Mouse (Mus musculus): ENCODE results near the gene Lrmda. TPM values are rescaled to one million over a fixed set of nuclear protein-coding genes. Genes with fewer than 3 reads are reported as not detected.

Lrmda gene
- polyA plus RNA-seq, 1 experiment from 2014 or later = 0.33 TPM

DNA sequence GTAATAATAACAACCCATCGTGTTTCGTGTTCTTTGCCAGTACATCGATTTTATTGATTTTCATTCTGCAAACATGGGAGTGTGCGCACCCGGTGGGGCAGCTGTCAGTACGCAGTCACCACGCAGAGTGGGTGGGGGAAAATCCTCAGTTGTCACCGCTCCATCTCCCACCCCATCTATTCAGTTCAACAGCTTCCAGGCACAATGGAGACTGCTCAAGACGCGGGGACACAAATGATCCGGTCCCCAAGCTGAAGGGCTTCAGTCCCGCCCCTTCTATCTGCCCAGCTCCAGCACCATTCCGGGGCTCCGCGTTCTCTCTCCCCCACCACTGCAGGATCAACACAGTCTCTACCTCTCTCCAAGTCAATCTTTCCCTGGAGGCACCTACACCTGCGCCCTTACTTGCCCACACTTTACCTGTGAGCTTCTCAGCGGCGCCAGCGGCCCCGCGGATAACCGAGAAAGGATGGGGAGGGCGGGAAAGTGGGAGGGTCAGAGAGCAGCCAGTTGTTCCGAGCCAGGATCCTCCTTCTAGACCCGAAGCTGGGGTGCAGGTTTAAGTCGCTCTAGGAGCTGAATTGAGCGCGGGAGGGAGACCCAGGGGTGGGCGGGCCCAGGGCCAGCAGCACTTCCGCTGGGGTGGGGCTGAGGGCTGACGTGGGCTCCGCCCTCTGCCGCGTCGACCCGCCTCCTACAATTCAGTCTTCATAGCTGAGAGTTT is 24.3 kb upstream of the Lrmda start:
- Histone ChIP-seq H3K4me2 (replicated peaks) (peak overlapping the region; percentile 83), H3K9me3 (no peaks in the 10 kb centered on the region), H3K9ac (peak overlapping the region; percentile 78), H3K4me3 (peak overlapping the region; percentile 65), H3K27ac (peak overlapping the region; percentile 80), H3K36me3 (no peaks in the 10 kb centered on the region), H3K4me1 (peaks cover 30% of the 10 kb centered on the region), H3K27me3 (replicated peaks) (no peaks in the 10 kb centered on the region)
- WGBS = under 1% methylated on average over 36 of the region's 36 CpGs
- ATAC-seq (ENCODE audit: low FRiP score, low read depth) = peak; percentile 67

DNA sequence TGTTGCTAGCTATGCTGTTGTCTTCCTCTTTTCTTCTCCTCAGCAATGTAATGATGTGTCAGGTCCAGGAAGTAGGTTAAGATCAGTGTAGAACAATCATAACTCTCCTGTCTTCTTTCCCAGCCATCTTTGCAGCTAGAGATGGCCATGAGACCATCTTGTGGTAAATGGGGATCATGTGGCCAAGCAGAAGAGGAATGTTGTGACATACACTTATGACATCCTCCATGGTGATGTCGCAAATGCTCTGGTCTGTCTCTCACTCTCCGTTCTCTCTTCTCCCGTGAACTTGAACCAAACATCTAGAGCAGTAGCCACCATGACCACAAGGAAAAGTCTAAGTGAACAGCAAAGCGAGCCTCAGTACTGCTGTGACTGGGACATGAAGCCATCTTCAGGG is 19.9 kb upstream of the Lrmda start:
- Histone ChIP-seq H3K4me1 (peaks cover 3% of the 10 kb centered on the region; the same call in 1 of the 2 replicates), H3K9ac (no peak overlapping the region), H3K27me3 (replicated peaks) (no peaks in the 10 kb centered on the region), H3K36me3 (no peaks in the 10 kb centered on the region), H3K27ac (no peak overlapping the region), H3K4me3 (no peak overlapping the region), H3K9me3 (no peaks in the 10 kb centered on the region), H3K4me2 (replicated peaks) (no peak overlapping the region)
- no peak for ATAC-seq (ENCODE audit: low FRiP score, low read depth)
- WGBS = 90% methylated on average over 4 of the region's 4 CpGs

- Histone ChIP-seq H3K9me3 (no peaks in the 10 kb centered on the region), H3K4me2 (replicated peaks) (no peak overlapping the region), H3K4me1 (peaks cover 10% of the 10 kb centered on the region), H3K36me3 (no peaks in the 10 kb centered on the region), H3K27me3 (replicated peaks) (no peaks in the 10 kb centered on the region), H3K4me3 (no peak overlapping the region), H3K9ac (no peak overlapping the region), H3K27ac (no peak overlapping the region)
- ATAC-seq (ENCODE audit: low FRiP score, low read depth) = no peak
- 78% methylated on average over 1 of the region's 1 CpGs for WGBS
These were observed 16.3 kb upstream of the Lrmda start for GRCm38 (mm10) chr14:22003231-22003630.

- no peaks in the 10 kb centered on the region for H3K9me3 ChIP-seq
- no peaks in the 10 kb centered on the region for H3K36me3 ChIP-seq
- peaks cover 10% of the 10 kb centered on the region for H3K4me1 ChIP-seq
- no peak overlapping the region for H3K9ac ChIP-seq
- 85% methylated on average over 4 of the region's 4 CpGs for WGBS
- H3K4me2 ChIP-seq (replicated peaks) = no peak overlapping the region
- no peak for ATAC-seq (ENCODE audit: low FRiP score, low read depth)
- H3K27me3 ChIP-seq (replicated peaks) = no peaks in the 10 kb centered on the region
- H3K4me3 ChIP-seq = no peak overlapping the region
- H3K27ac ChIP-seq = no peak overlapping the region
These were observed 15.9 kb upstream of the Lrmda start for GRCm38 (mm10) chr14:22003631-22004030.

DNA sequence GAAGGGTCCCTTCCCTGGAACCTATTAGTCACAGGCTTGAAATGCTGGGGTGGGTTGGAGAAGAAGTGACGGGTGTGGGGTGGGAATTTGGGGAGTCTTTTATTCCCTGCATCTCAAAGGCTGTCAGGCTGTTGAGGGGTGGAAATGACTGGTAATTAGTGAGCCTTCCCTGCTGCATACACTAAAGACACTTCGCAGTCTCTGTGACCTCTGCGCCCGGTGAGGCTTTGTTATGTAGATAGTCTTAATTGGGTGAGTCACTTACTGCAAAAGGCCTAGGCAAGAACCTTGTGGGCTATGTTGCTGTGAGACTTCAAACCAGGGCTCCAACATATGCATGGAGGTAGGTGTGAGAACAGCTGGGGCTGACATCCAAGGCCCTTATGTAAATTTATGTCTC is 14.6 kb upstream of the Lrmda start:
- Histone ChIP-seq H3K27ac (no peak overlapping the region), H3K4me3 (no peak overlapping the region), H3K4me2 (replicated peaks) (no peak overlapping the region), H3K4me1 (peaks cover 10% of the 10 kb centered on the region), H3K27me3 (replicated peaks) (no peaks in the 10 kb centered on the region), H3K9ac (no peak overlapping the region), H3K36me3 (no peaks in the 10 kb centered on the region), H3K9me3 (no peaks in the 10 kb centered on the region)
- ATAC-seq (ENCODE audit: low FRiP score, low read depth) = 0 out of 2 replicates have a peak, but pooled peaks have one; percentile 61
- WGBS = 11% methylated on average over 4 of the region's 4 CpGs

DNA sequence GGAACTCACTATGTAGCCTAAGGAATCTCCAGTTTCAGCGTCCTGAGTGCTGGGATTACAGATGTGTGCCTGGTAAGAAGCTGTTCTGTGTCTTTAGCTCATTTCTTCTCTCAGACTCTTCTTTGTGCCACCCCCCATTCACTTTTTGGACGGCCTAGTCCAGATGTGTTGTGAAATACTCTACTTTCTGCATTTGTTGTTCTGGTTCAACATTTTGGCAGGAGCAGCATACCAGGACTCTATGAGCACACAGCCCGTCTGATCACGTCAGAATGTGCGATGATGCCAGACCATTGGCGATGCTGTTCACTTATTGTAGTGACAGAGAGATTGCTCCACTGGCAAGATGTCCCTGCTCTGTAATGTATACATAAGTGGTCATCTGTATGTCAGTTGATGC is 12.5 kb upstream of the Lrmda start:
- no peaks in the 10 kb centered on the region for H3K27me3 ChIP-seq (replicated peaks)
- H3K36me3 ChIP-seq = no peaks in the 10 kb centered on the region
- no peak for ATAC-seq (ENCODE audit: low FRiP score, low read depth)
- H3K4me2 ChIP-seq (replicated peaks) = no peak overlapping the region
- no peak overlapping the region for H3K4me3 ChIP-seq
- no peak overlapping the region for H3K9ac ChIP-seq
- H3K4me1 ChIP-seq = peaks cover 10% of the 10 kb centered on the region
- WGBS = 89% methylated on average over 6 of the region's 6 CpGs
- H3K9me3 ChIP-seq = no peaks in the 10 kb centered on the region
- H3K27ac ChIP-seq = no peak overlapping the region

DNA sequence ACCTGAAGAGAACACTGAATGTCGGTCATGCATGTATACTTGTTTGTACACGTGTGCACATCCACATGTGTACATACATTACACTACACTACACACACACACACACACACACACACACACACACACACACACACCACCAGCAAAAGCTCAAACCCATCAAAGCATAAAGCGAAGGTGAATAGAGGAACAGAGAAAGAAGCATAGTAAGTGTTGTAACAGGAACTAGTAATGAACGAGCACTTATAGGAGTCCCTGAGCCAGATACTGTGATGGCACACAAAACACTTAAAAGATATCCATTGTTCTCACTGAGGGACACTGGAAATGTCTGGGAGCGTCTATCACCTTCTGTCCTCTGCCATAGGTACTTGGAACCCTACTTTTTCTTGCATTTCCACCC is 5.2 kb upstream of the Lrmda start:
- WGBS = 89% methylated on average over 5 of the region's 5 CpGs
- H3K4me3 ChIP-seq = no peak overlapping the region
- H3K36me3 ChIP-seq = no peaks in the 10 kb centered on the region
- no peaks in the 10 kb centered on the region; the same call in 1 of the 2 replicates for H3K27me3 ChIP-seq (replicated peaks)
- H3K4me1 ChIP-seq = peaks cover under 1% of the 10 kb centered on the region
- H3K4me2 ChIP-seq (replicated peaks) = no peak overlapping the region
- no peaks in the 10 kb centered on the region for H3K9me3 ChIP-seq
- ATAC-seq (ENCODE audit: low FRiP score, low read depth) = no peak
- no peak overlapping the region for H3K27ac ChIP-seq
- no peak overlapping the region for H3K9ac ChIP-seq

- no peak for ATAC-seq (ENCODE audit: low FRiP score, low read depth)
- Histone ChIP-seq H3K9ac (no peak overlapping the region), H3K36me3 (no peaks in the 10 kb centered on the region), H3K4me1 (peaks cover 6% of the 10 kb centered on the region), H3K4me2 (replicated peaks) (no peak overlapping the region), H3K27me3 (replicated peaks) (no peaks in the 10 kb centered on the region; the same call in 1 of the 2 replicates), H3K4me3 (no peak overlapping the region), H3K9me3 (no peaks in the 10 kb centered on the region), H3K27ac (no peak overlapping the region)
- whole genome bisulfite sequencing = 59% methylated on average over 4 of the region's 4 CpGs
These were observed 4.7 kb upstream of the Lrmda start for GRCm38 (mm10) chr14:22014781-22015180.

DNA sequence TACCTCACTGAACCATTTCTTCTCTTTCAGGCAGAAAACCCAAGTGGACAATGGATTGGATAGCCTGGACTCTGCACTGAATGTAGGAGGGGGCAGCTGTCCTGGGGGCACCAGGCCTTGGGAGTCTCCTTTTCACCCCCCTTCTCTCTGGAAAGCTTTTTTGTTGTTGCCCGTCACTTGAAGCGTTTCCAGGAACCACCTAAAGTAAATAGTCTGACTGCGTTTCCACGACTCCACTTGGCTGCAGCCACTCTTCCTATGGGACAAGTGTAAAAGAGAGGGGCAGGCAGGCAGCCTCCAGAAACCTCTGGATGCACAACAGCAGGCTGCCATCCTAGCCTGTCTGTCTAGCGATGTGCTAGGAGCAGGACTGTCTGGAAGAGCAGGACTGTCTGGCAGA is 2.5 kb upstream of the Lrmda start:
- WGBS = 64% methylated on average over 5 of the region's 5 CpGs
- Histone ChIP-seq H3K4me1 (peaks cover 8% of the 10 kb centered on the region), H3K4me2 (replicated peaks) (no peak overlapping the region), H3K27ac (no peak overlapping the region), H3K27me3 (replicated peaks) (no peaks in the 10 kb centered on the region; the same call in 1 of the 2 replicates), H3K9me3 (no peaks in the 10 kb centered on the region), H3K36me3 (no peaks in the 10 kb centered on the region), H3K4me3 (no peak overlapping the region), H3K9ac (no peak overlapping the region)
- ATAC-seq (ENCODE audit: low FRiP score, low read depth) = no peak

DNA sequence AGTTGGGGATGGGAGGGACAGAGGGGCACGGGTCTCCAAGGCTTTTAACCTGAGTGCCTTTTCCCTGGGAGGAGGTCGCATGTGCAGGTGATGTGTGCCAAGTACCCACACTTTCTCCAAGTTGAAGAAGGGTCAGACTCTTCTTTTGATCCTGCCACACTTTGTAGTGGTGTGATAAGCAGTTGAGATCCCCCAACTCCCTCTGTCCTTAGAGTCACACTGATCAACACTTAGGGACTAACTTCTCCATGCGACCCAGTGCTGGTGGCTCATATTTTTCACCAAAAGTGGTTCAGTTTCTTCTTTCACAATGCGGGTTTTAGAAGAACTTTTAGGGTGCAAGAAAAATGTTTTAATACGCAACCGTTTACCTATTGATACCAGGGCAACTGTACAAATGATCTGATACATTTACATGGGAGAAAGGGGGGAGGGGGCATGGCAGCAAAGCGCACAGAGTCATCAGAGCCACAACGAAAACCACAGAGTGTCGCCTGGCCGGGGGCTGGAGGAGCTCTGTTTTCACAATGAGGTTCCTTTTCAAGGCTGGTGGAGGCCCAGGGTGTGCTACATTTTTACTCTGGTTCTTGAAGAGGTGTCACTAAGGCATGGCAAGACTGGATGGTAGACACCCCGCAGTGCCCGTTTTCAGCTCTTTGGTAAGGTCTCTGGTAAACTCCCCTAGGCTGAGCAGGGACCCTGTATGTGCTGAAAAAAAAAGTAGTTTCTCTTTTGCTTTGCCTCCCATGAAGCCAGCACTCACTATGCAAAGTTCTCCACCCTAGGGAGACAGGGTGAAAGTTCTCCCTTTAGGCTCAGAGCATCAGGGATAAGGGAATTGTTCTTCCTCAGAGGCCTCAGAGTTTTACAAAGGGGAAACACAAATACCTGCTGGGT is 685 bp downstream of the Lrmda start:
- ATAC-seq (ENCODE audit: low FRiP score, low read depth) = no peak
- WGBS = 38% methylated on average over 12 of the region's 12 CpGs
- H3K9me3 ChIP-seq = no peaks in the 10 kb centered on the region
- no peaks in the 10 kb centered on the region for H3K36me3 ChIP-seq
- peak overlapping the region; percentile 38; the same call in 1 of the 2 replicates for H3K9ac ChIP-seq
- H3K4me2 ChIP-seq (replicated peaks) = peak overlapping the region; percentile 72
- H3K4me3 ChIP-seq = peak overlapping the region; percentile 23
- no peak overlapping the region for H3K27ac ChIP-seq
- H3K4me1 ChIP-seq = peaks cover 8% of the 10 kb centered on the region
- no peaks in the 10 kb centered on the region; the same call in 1 of the 2 replicates for H3K27me3 ChIP-seq (replicated peaks)

- ATAC-seq (ENCODE audit: low FRiP score, low read depth) = no peak
- Histone ChIP-seq H3K9ac (no peak overlapping the region), H3K4me3 (no peak overlapping the region), H3K4me2 (replicated peaks) (no peak overlapping the region), H3K9me3 (no peaks in the 10 kb centered on the region), H3K27me3 (replicated peaks) (no peaks in the 10 kb centered on the region; the same call in 1 of the 2 replicates), H3K4me1 (peaks cover 8% of the 10 kb centered on the region), H3K27ac (no peak overlapping the region), H3K36me3 (no peaks in the 10 kb centered on the region)
- 18% methylated on average over 2 of the region's 2 CpGs for WGBS
These were observed 1.4 kb downstream of the Lrmda start for GRCm38 (mm10) chr14:22020885-22021284.

- Histone ChIP-seq H3K9me3 (no peaks in the 10 kb centered on the region), H3K27ac (no peak overlapping the region), H3K36me3 (no peaks in the 10 kb centered on the region), H3K27me3 (replicated peaks) (no peaks in the 10 kb centered on the region), H3K4me1 (peaks cover 8% of the 10 kb centered on the region), H3K4me3 (no peak overlapping the region), H3K4me2 (replicated peaks) (no peak overlapping the region), H3K9ac (no peak overlapping the region)
- no peak for ATAC-seq (ENCODE audit: low FRiP score, low read depth)
- WGBS = 75% methylated on average over 4 of the region's 4 CpGs
These were observed 4.0 kb downstream of the Lrmda start for GRCm38 (mm10) chr14:22023533-22023932.
